Mouse (Mus musculus) kidney, embryonic 15.5 days (tissue): ENCODE measurements at regions not wholly inside any gene's neighbourhood (a gene's known extent, or its start where the extent isn't known, plus 50 kb on each side); places are given as distances from the start of the nearest gene placed in this dataset.
A peak's percentile ranks its signal among the peaks of the same experiment; 100 is the strongest.

Experiments used
- ATAC-seq: fragments of 200-750 bp; cut with Nextera tagmentation; replicated peaks from 2 replicates; pipeline ENCODE4 v1.8.0; 2017; ENCODE audit warnings: moderate TSS enrichment; ENCODE audit not compliant: low FRiP score
- H3K27ac ChIP-seq: fragments of 300-500 bp; sonication (generic); 2 replicates; pipeline ENCODE4 v1.5.1; 2015; ENCODE audit warnings: mild to moderate bottlenecking, inconsistent platforms
- H3K27me3 ChIP-seq: fragments of 300-500 bp; sonication (generic); 2 replicates; pipeline ENCODE4 v1.6.1; 2015; ENCODE audit warnings: inconsistent platforms
- H3K36me3 ChIP-seq: fragments of 300-500 bp; sonication (generic); 2 replicates; pipeline ENCODE4 v1.6.1; 2015; ENCODE audit warnings: inconsistent platforms
- H3K4me1 ChIP-seq: fragments of 300-500 bp; sonication (generic); 2 replicates; pipeline ENCODE4 v1.6.1; 2015; ENCODE audit warnings: inconsistent platforms
- H3K4me2 ChIP-seq: fragments of 300-500 bp; sonication (generic); 2 replicates; pipeline ENCODE4 v1.6.1; 2015; ENCODE audit warnings: moderate library complexity, mild to moderate bottlenecking, inconsistent platforms
- H3K4me3 ChIP-seq: fragments of 300-500 bp; sonication (generic); replicated peaks from 2 replicates; pipeline ENCODE4 v1.5.1; 2015; ENCODE audit warnings: mild to moderate bottlenecking, inconsistent platforms
- H3K9ac ChIP-seq: fragments of 300-500 bp; sonication (generic); 2 replicates; pipeline ENCODE4 v1.6.1; 2015; ENCODE audit warnings: mild to moderate bottlenecking, inconsistent platforms
- H3K9me3 ChIP-seq: fragments of 300-500 bp; sonication (generic); replicated peaks from 2 replicates; pipeline ENCODE4 v1.6.1; 2016; ENCODE audit warnings: inconsistent platforms
- WGBS: fragments of 180-500 bp; shearing (Covaris S2); methylation state at CpG from one replicate; pipeline ENCODE4 v1.1.7; 2015; ENCODE audit warnings: mixed read lengths; 5-methylcytosine and 5-hydroxymethylcytosine counted together

DNA sequence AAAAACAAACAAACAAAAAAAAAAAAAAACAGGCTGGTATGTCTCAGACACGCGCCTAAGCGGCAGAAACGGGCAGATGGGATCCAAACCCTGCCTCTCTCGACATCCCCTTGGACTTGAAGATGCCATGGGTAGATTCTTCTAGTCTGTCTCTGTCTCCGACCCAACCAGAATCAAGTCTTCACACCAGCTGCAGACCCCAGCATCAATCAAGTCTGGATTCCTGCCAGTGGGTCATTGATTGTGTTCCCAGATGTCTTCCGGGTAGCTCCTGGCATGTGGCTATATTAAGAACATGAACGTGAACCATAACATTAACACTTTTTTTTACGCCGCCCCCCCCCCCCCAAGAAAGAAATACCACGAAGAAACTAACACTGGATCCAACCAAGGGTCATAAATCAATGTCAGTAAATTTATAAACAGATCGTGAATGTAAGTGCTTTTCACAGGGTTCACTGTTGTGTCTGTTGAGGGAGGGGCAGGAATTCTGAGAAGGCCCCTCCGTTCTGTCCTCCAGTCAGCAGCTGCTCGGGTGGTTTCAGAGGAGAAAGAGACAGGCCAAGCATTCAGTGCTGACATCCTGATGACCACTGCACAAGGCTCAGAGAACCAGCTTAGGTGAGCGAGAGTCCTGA is 180.8 kb downstream of the Cdc5l start:
- Histone ChIP-seq H3K27ac (no peak overlapping the region), H3K9ac (no peak overlapping the region), H3K9me3 (no peaks in the 10 kb centered on the region), H3K36me3 (no peaks in the 10 kb centered on the region), H3K4me2 (no peak overlapping the region), H3K27me3 (peaks cover 27% of the 10 kb centered on the region), H3K4me1 (peaks cover 25% of the 10 kb centered on the region), H3K4me3 (no peak overlapping the region)
- WGBS = 45% methylated on average over 15 of the region's 15 CpGs
- ATAC-seq = no peak

DNA sequence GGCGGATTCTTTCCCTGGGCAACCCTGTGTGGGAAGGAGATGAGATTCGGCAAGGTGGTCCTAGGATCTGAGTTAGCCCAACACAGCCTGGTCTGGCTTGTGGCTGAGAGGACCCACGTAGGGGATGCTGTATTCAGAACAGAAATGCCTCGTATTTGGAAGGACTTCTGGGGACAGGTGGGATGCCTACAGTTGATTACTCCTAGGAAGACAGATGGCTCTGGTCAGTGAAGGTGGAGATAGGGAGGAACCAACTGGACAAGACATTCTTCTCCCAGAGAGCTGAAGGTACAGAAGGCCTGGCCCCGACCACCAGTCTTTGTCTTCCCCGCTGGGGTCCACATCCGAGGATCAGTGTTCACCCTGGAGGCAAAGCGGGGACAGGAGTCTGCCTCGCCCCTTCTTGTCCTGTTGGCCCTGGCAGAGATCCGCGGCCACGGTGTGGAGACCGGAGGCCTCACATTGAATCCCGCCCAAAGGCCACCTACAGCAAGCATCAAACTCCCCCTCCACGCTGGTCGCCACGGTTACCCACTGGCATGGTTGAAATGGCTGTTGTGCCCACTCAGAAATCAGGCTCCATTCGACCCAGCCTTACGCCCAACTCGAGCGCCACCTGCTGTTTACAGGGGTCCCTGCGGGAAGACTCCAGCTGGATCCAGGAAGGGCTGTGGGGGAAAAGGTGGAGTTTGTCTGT is 182.4 kb downstream of the Cdc5l start:
- no peak overlapping the region for H3K9ac ChIP-seq
- no peak overlapping the region for H3K27ac ChIP-seq
- H3K9me3 ChIP-seq = no peaks in the 10 kb centered on the region
- peak overlapping the region; percentile 51 for H3K4me2 ChIP-seq
- ATAC-seq = no peak; the same call in 1 of the 2 replicates
- WGBS = 27% methylated on average over 22 of the region's 22 CpGs
- peaks cover 29% of the 10 kb centered on the region for H3K4me1 ChIP-seq
- H3K27me3 ChIP-seq = peaks cover 33% of the 10 kb centered on the region
- H3K36me3 ChIP-seq = no peaks in the 10 kb centered on the region
- H3K4me3 ChIP-seq = no peak overlapping the region

DNA sequence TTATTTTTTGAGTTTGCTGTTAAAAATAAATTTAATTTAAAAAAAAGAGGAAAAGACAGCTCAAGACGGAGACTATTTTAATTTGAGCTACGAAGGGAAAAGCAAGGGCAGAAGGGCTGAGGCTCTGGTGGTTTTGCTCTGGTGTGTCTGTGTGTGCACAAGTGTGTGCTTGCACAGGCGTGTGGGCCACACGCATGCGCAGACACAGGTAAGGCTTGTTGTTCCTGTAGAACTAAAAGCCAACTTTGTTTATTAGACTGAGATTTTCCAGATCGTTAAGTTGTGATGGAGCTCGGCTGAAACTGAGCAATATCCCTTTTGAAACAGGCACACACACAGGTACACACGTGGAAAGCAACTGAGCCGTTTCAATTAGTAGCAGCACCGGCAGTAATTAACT is 183.1 kb downstream of the Cdc5l start:
- Histone ChIP-seq H3K27me3 (peaks cover 31% of the 10 kb centered on the region), H3K9ac (no peak overlapping the region), H3K4me3 (no peak overlapping the region), H3K4me1 (peaks cover 29% of the 10 kb centered on the region), H3K27ac (no peak overlapping the region), H3K36me3 (no peaks in the 10 kb centered on the region), H3K4me2 (0 out of 2 replicates have a peak overlapping the region, but pooled peaks have one; percentile 15), H3K9me3 (no peaks in the 10 kb centered on the region)
- WGBS = 46% methylated on average over 10 of the region's 10 CpGs
- peak; percentile 21; the same call in 1 of the 2 replicates for ATAC-seq

GRCm38 (mm10) chr17:45247142-45248137 is 186.1 kb downstream of the Cdc5l start:
- no peaks in the 10 kb centered on the region for H3K36me3 ChIP-seq
- H3K4me2 ChIP-seq = no peak overlapping the region
- 75% methylated on average over 29 of the region's 29 CpGs for WGBS
- peaks cover 29% of the 10 kb centered on the region for H3K4me1 ChIP-seq
- no peak overlapping the region for H3K4me3 ChIP-seq
- H3K27me3 ChIP-seq = peaks cover 23% of the 10 kb centered on the region; the same call in 1 of the 2 replicates
- H3K27ac ChIP-seq = no peak overlapping the region
- no peak for ATAC-seq
- no peak overlapping the region for H3K9ac ChIP-seq
- H3K9me3 ChIP-seq = no peaks in the 10 kb centered on the region

DNA sequence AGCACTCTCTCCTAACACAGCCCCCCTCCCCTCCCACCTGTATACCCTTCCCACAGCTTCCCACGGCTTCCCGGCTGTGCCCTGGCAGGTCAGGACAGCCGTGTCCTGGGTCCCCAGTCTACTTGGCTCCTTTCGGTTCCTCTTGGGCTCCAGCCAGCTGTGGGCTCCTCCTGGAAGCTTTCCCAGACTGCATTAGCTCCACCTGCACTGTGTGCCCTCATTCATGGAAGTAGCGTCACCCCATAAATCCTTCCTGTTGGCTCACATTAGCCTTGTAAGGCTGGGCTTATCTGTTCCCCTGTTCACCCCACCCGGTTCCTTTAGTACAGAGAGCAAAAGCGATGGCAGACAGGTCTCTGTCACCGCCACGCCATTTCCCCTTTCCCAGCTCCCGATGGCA is 188.7 kb downstream of the Cdc5l start:
- no peaks in the 10 kb centered on the region for H3K9me3 ChIP-seq
- no peak overlapping the region for H3K9ac ChIP-seq
- H3K4me2 ChIP-seq = no peak overlapping the region
- no peak overlapping the region for H3K4me3 ChIP-seq
- WGBS = 75% methylated on average over 10 of the region's 10 CpGs
- ATAC-seq = no peak
- H3K27ac ChIP-seq = no peak overlapping the region
- peaks cover 20% of the 10 kb centered on the region for H3K4me1 ChIP-seq
- 0 out of 2 replicates have a peak, but pooled peaks cover 16% of the 10 kb centered on the region for H3K27me3 ChIP-seq
- H3K36me3 ChIP-seq = no peaks in the 10 kb centered on the region

- Histone ChIP-seq H3K27ac (peak overlapping the region; percentile 59; the same call in 1 of the 2 replicates), H3K4me1 (peaks cover 20% of the 10 kb centered on the region; the same call in 1 of the 2 replicates), H3K27me3 (0 out of 2 replicates have a peak, but pooled peaks cover 16% of the 10 kb centered on the region), H3K36me3 (no peaks in the 10 kb centered on the region), H3K9ac (no peak overlapping the region), H3K4me3 (no peak overlapping the region), H3K9me3 (no peaks in the 10 kb centered on the region), H3K4me2 (no peak overlapping the region)
- WGBS = 53% methylated on average over 7 of the region's 7 CpGs
- 0 out of 2 replicates have a peak, but pooled peaks have one; percentile 15 for ATAC-seq
Measured at GRCm38 (mm10) chr17:45243103-45243502, 190.4 kb downstream of the Cdc5l start.

GRCm38 (mm10) chr17:45242076-45242475 is 191.5 kb downstream of the Cdc5l start:
- Histone ChIP-seq H3K4me3 (no peak overlapping the region), H3K9me3 (no peaks in the 10 kb centered on the region), H3K9ac (no peak overlapping the region), H3K4me1 (peaks cover 16% of the 10 kb centered on the region; the same call in 1 of the 2 replicates), H3K27me3 (0 out of 2 replicates have a peak, but pooled peaks cover 13% of the 10 kb centered on the region), H3K4me2 (no peak overlapping the region), H3K36me3 (no peaks in the 10 kb centered on the region), H3K27ac (no peak overlapping the region)
- 92% methylated on average over 6 of the region's 6 CpGs for WGBS
- no peak for ATAC-seq

GRCm38 (mm10) chr17:45240963-45241543 is 192.5 kb downstream of the Cdc5l start:
- no peaks in the 10 kb centered on the region for H3K9me3 ChIP-seq
- peaks cover 16% of the 10 kb centered on the region; the same call in 1 of the 2 replicates for H3K4me1 ChIP-seq
- H3K36me3 ChIP-seq = no peaks in the 10 kb centered on the region
- no peak overlapping the region for H3K27ac ChIP-seq
- ATAC-seq = no peak
- WGBS = 43% methylated on average over 7 of the region's 7 CpGs
- no peak overlapping the region for H3K4me2 ChIP-seq
- no peak overlapping the region for H3K9ac ChIP-seq
- no peak overlapping the region for H3K4me3 ChIP-seq
- H3K27me3 ChIP-seq = 0 out of 2 replicates have a peak, but pooled peaks cover 7% of the 10 kb centered on the region

GRCm38 (mm10) chr17:45240545-45240944 is 193.0 kb downstream of the Cdc5l start:
- Histone ChIP-seq H3K4me1 (peaks cover 16% of the 10 kb centered on the region; the same call in 1 of the 2 replicates), H3K4me2 (no peak overlapping the region), H3K36me3 (no peaks in the 10 kb centered on the region), H3K27ac (no peak overlapping the region), H3K9me3 (no peaks in the 10 kb centered on the region), H3K4me3 (no peak overlapping the region), H3K27me3 (0 out of 2 replicates have a peak, but pooled peaks cover 7% of the 10 kb centered on the region), H3K9ac (no peak overlapping the region)
- ATAC-seq = no peak
- 43% methylated on average over 6 of the region's 6 CpGs for WGBS

- Histone ChIP-seq H3K27ac (no peak overlapping the region), H3K4me1 (peaks cover 6% of the 10 kb centered on the region; the same call in 1 of the 2 replicates), H3K27me3 (no peaks in the 10 kb centered on the region), H3K4me2 (no peak overlapping the region), H3K9ac (no peak overlapping the region), H3K36me3 (no peaks in the 10 kb centered on the region), H3K4me3 (no peak overlapping the region), H3K9me3 (no peaks in the 10 kb centered on the region)
- WGBS = 81% methylated on average over 1 of the region's 1 CpGs
- no peak for ATAC-seq
Measured at GRCm38 (mm10) chr17:45237246-45237645, 196.3 kb downstream of the Cdc5l start.

GRCm38 (mm10) chr17:45235401-45235800 is 198.1 kb downstream of the Cdc5l start:
- H3K36me3 ChIP-seq = no peaks in the 10 kb centered on the region
- WGBS = 85% methylated on average over 7 of the region's 7 CpGs
- no peaks in the 10 kb centered on the region for H3K9me3 ChIP-seq
- H3K9ac ChIP-seq = no peak overlapping the region
- no peak for ATAC-seq
- H3K4me2 ChIP-seq = no peak overlapping the region
- no peak overlapping the region for H3K27ac ChIP-seq
- H3K27me3 ChIP-seq = no peaks in the 10 kb centered on the region
- no peak overlapping the region for H3K4me3 ChIP-seq
- H3K4me1 ChIP-seq = 0 out of 2 replicates have a peak, but pooled peaks cover under 1% of the 10 kb centered on the region
